Mouse (Mus musculus): Measurements from ENCODE around the gene Gsg1l2. TPM values are rescaled to one million over a fixed set of nuclear protein-coding genes. Genes with fewer than 3 reads are reported as not detected.

Gene Gsg1l2
- not detected in 2 replicates for polyA plus RNA-seq (2015; fragmentation: Nextera tagmentation; extraction: Ambion mirVana)

DNA sequence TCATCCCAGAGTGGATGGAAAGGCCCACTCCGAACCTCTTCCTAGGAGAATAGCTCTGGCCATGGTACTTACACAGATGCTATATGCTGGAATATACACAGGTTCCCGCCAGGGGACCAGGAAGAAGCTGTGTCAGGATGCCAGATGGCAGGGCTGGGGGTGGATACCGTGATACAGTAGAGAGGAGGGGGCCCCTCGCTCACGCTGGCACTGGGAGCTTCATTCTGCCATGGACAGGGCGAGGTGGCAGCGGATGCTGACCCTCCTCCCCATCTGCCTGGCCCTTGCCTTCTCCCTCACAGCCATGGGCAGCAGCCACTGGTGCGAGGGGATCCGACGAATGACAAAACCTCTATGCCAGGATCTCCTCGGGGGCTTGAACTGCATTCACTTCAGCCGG, at the start of gene Gsg1l2:
Gene Gsg1l2 (plus strand): TSS at position 230 of the 400 bp plus-strand sequence.
- Histone ChIP-seq H3K4me1 (no peaks in the 10 kb centered on the region), H3K9ac (no peak within 1 kb of the TSS), H3K36me3 (no peaks in the 10 kb centered on the region), H3K4me3 (no peak within 1 kb of the TSS), H3K27ac (no peak within 1 kb of the TSS), H3K4me2 (no peak within 1 kb of the TSS), H3K27me3 (no peaks in the 10 kb centered on the region), H3K9me3 (no peaks in the 10 kb centered on the region)
- ATAC-seq (ENCODE audit: borderline replicate concordance, extremely low read depth, low FRiP score, low TSS enrichment) = no peak
- 77% methylated on average over 12 of the region's 12 CpGs for WGBS

DNA sequence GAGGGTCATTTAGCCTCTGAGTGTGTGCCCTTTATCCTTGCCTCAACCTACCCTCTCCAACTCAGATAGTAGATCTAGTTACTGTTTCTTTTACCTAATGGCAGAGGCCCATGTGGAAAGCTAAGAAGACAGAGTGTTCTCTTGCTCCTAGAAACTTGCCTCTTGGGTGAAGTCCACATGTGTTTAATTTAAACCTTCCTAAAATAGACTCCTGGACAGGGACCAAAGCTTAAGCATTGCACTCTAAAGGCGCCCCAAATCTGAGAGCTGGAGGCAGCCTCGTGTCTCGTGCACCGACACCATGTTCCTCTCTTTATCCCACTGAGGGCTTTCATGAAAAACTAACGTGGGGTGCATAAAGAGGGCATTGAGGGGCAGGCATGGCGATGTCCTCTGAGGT, 47.3 kb upstream of the Gsg1l2 start:
- 72% methylated on average over 6 of the region's 6 CpGs for WGBS
- Histone ChIP-seq H3K9ac (no peak overlapping the region), H3K9me3 (no peaks in the 10 kb centered on the region), H3K4me1 (no peaks in the 10 kb centered on the region), H3K4me3 (no peak overlapping the region), H3K36me3 (no peaks in the 10 kb centered on the region), H3K27ac (no peak overlapping the region), H3K27me3 (no peaks in the 10 kb centered on the region), H3K4me2 (no peak overlapping the region)
- ATAC-seq (ENCODE audit: borderline replicate concordance, extremely low read depth, low FRiP score, low TSS enrichment) = no peak

DNA sequence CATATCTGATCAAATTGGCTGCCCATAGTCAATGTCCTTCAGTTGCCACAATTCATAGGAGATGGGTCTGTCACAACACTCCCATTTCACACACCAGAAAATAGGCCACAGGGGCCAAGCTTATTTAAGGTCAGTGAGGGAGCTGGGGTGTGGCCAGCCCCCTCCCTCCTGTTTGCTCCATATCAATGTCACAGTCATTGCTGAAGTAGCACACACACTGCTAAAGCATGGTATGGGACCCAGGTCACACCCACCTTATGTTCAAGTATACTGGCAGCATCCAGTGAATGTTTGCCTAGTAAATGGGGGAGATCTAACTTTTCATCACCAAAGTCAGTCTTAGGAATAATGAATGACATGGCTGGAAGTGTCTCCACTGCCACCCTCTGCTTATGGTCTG, 45.7 kb upstream of the Gsg1l2 start:
- Histone ChIP-seq H3K4me1 (no peaks in the 10 kb centered on the region), H3K27ac (no peak overlapping the region), H3K27me3 (no peaks in the 10 kb centered on the region), H3K9me3 (no peaks in the 10 kb centered on the region), H3K9ac (no peak overlapping the region), H3K4me3 (no peak overlapping the region), H3K36me3 (no peaks in the 10 kb centered on the region), H3K4me2 (no peak overlapping the region)
- no peak for ATAC-seq (ENCODE audit: borderline replicate concordance, extremely low read depth, low FRiP score, low TSS enrichment)

DNA sequence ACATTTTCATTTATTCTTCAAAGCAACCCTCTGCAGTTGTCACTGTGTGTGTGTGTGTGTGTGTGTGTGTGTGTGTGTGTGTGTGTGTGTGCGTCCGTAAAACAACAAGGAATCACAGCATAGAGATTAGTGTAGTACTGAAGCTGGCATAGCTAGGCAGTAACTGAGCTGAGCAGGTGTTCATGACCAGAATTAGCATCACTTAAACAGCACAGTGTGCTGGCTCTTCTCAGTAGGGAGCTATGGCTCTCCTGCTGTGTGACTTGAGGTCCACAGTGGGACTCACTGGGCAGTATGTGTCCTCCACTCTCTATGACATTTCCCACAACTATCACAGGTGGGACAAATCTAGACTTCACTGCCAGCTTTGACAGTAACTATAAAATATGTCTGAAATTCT, 43.4 kb upstream of the Gsg1l2 start:
- Histone ChIP-seq H3K27me3 (no peaks in the 10 kb centered on the region), H3K4me3 (no peak overlapping the region), H3K9ac (no peak overlapping the region), H3K9me3 (no peaks in the 10 kb centered on the region), H3K27ac (no peak overlapping the region), H3K36me3 (no peaks in the 10 kb centered on the region), H3K4me1 (no peaks in the 10 kb centered on the region), H3K4me2 (no peak overlapping the region)
- no peak for ATAC-seq (ENCODE audit: borderline replicate concordance, extremely low read depth, low FRiP score, low TSS enrichment)
- 90% methylated on average over 2 of the region's 2 CpGs for WGBS

DNA sequence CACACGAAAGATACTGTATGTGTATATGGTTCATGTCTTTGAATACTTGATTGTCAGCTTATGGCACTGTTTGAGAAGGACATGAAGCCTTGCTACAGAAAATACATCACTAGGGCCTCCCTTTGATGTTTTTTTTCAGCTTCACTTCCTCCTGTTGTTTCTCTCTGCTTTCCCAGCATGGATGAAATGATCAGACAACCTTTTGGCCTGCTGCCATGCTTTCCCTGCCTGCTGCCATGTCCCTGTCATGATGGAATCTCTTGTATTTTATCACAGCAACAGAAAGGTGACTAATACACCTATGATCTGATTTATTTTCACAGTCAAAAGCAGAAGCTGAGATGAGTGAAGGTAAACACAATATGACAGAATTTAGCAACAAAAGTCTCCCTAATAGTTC, 40.7 kb upstream of the Gsg1l2 start:
- ATAC-seq (ENCODE audit: borderline replicate concordance, extremely low read depth, low FRiP score, low TSS enrichment) = no peak
- Histone ChIP-seq H3K4me1 (no peaks in the 10 kb centered on the region; the same call in 1 of the 2 replicates), H3K9me3 (no peaks in the 10 kb centered on the region), H3K36me3 (no peaks in the 10 kb centered on the region), H3K27ac (no peak overlapping the region), H3K27me3 (no peaks in the 10 kb centered on the region), H3K4me3 (no peak overlapping the region), H3K4me2 (no peak overlapping the region), H3K9ac (no peak overlapping the region)
- WGBS = 44% methylated on average over 1 of the region's 1 CpGs

DNA sequence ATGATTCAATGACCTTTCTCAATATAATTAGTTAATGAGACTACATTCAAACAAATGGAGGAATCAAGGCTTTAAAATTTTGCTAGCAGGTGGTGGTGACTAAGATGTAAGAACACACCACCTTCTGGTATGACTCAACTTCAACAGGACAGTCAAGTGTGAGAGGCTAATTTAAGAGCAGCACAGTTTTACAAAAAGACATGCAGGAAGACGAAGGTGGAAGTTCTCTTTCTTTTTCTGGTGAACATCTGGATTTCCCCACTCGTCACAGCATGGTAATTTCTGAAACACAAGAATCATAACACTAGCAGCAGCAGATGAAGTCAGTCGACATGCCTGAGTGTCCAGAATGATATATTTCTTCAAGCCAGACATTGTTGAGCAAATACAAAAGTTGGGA, 39.8 kb upstream of the Gsg1l2 start:
- ATAC-seq (ENCODE audit: borderline replicate concordance, extremely low read depth, low FRiP score, low TSS enrichment) = no peak
- no peak overlapping the region for H3K27ac ChIP-seq
- WGBS = 57% methylated on average over 3 of the region's 3 CpGs
- H3K27me3 ChIP-seq = no peaks in the 10 kb centered on the region
- H3K36me3 ChIP-seq = no peaks in the 10 kb centered on the region
- no peak overlapping the region for H3K4me3 ChIP-seq
- H3K9me3 ChIP-seq = no peaks in the 10 kb centered on the region
- H3K9ac ChIP-seq = no peak overlapping the region
- H3K4me2 ChIP-seq = no peak overlapping the region
- peaks cover 4% of the 10 kb centered on the region; the same call in 1 of the 2 replicates for H3K4me1 ChIP-seq

DNA sequence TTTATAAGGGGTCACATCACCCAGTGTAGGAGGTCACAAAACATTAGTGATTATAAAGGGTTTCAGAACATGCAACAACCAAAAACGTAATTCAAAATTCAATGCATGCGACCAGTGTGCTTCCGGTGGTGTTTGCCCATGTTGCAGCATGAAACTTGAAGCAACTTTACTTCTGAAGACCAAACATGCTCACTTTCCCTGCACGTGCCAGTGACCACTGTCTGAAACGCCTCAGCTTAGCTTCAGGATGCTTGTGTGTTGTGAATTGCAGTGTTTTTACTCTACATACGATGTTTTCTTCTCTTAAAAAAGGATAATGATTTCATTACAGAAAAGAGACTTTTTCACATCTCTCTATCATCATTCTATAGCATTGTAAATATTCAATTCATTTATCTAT, 36.1 kb upstream of the Gsg1l2 start:
- 73% methylated on average over 6 of the region's 6 CpGs for WGBS
- H3K9me3 ChIP-seq = no peaks in the 10 kb centered on the region
- no peak overlapping the region for H3K4me3 ChIP-seq
- ATAC-seq (ENCODE audit: borderline replicate concordance, extremely low read depth, low FRiP score, low TSS enrichment) = no peak
- no peak overlapping the region for H3K27ac ChIP-seq
- no peaks in the 10 kb centered on the region for H3K27me3 ChIP-seq
- H3K9ac ChIP-seq = no peak overlapping the region
- no peak overlapping the region for H3K4me2 ChIP-seq
- H3K36me3 ChIP-seq = no peaks in the 10 kb centered on the region
- H3K4me1 ChIP-seq = peaks cover 4% of the 10 kb centered on the region; the same call in 1 of the 2 replicates

DNA sequence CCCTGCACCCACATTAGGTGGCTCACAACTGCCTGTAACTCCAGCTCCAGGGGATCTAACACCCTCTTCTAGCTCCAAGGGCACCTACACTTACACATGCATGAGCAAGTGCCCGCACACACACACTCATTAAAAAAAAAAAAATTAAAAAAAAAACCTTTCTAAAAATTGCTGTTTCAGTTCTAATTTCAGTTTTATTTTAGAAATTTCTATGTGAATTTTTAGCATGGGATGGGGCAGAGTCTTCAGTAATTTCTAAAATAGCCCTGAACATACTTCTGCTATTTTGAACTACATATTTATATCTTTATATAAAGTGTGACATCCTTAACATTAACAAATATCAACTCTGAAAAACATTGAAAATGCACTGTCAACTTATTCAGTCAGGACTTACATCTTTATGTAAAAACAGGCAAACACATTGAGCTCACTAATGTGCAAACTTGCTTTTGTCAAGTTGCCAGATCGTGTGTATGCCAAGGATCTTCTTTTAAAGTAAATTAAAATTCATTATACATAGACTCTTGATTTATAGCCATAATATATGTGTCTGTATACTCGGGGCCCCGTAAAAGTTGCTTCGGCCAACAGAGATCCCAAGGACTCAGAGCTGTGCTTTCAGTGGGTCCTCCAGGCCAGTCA, 35.4 kb upstream of the Gsg1l2 start:
- Histone ChIP-seq H3K4me3 (no peak overlapping the region), H3K27ac (no peak overlapping the region), H3K36me3 (no peaks in the 10 kb centered on the region), H3K9ac (no peak overlapping the region), H3K27me3 (no peaks in the 10 kb centered on the region), H3K9me3 (no peaks in the 10 kb centered on the region), H3K4me2 (no peak overlapping the region), H3K4me1 (peaks cover 4% of the 10 kb centered on the region; the same call in 1 of the 2 replicates)
- ATAC-seq (ENCODE audit: borderline replicate concordance, extremely low read depth, low FRiP score, low TSS enrichment) = no peak
- 66% methylated on average over 5 of the region's 5 CpGs for WGBS

DNA sequence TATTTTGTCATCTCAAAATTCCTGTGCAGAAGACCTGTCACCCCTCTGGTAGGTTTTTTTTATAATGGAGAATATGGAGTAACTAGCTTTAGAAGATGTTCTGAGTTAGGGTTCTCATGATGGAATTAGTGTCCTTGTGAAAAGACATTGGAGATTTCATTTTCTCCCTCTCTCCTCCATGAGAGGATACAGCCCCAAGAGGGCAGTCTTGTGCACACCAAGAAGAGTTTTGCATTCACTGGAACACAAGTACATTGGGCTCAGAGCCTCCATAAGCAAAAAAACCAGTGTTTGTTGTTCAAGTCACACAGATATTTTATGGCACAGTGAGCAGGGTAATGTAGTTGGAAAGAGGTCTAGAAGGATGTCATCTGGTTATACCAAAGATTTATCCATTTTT, 32.8 kb upstream of the Gsg1l2 start:
- Histone ChIP-seq H3K4me2 (no peak overlapping the region), H3K27me3 (no peaks in the 10 kb centered on the region), H3K4me1 (peaks cover 4% of the 10 kb centered on the region; the same call in 1 of the 2 replicates), H3K27ac (no peak overlapping the region), H3K4me3 (no peak overlapping the region), H3K9me3 (no peaks in the 10 kb centered on the region), H3K9ac (no peak overlapping the region), H3K36me3 (no peaks in the 10 kb centered on the region)
- no peak for ATAC-seq (ENCODE audit: borderline replicate concordance, extremely low read depth, low FRiP score, low TSS enrichment)

DNA sequence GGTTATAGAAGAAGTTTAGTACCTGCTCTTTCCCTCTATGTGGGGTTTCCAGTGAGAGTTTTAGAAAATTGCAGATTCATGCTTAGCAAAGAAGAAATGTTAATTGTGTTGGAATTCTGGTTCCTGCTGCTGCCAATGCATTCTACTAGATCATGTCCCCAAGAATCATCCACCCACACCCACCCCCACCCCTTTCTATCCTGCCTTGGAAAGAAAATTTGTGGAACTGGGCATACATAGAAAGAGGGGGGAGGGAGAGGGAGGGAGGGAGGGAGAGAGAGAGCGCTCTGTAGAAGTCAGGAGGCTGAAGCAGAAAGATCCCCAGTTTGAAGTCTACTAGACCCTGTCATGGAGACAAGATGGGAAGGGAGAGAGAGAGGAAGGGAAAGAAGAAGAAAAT, 18.1 kb upstream of the Gsg1l2 start:
- Histone ChIP-seq H3K4me3 (no peak overlapping the region), H3K27ac (no peak overlapping the region), H3K27me3 (no peaks in the 10 kb centered on the region), H3K4me1 (no peaks in the 10 kb centered on the region), H3K9ac (no peak overlapping the region), H3K36me3 (no peaks in the 10 kb centered on the region), H3K9me3 (no peaks in the 10 kb centered on the region), H3K4me2 (no peak overlapping the region)
- WGBS = 95% methylated on average over 1 of the region's 1 CpGs
- ATAC-seq (ENCODE audit: borderline replicate concordance, extremely low read depth, low FRiP score, low TSS enrichment) = no peak

DNA sequence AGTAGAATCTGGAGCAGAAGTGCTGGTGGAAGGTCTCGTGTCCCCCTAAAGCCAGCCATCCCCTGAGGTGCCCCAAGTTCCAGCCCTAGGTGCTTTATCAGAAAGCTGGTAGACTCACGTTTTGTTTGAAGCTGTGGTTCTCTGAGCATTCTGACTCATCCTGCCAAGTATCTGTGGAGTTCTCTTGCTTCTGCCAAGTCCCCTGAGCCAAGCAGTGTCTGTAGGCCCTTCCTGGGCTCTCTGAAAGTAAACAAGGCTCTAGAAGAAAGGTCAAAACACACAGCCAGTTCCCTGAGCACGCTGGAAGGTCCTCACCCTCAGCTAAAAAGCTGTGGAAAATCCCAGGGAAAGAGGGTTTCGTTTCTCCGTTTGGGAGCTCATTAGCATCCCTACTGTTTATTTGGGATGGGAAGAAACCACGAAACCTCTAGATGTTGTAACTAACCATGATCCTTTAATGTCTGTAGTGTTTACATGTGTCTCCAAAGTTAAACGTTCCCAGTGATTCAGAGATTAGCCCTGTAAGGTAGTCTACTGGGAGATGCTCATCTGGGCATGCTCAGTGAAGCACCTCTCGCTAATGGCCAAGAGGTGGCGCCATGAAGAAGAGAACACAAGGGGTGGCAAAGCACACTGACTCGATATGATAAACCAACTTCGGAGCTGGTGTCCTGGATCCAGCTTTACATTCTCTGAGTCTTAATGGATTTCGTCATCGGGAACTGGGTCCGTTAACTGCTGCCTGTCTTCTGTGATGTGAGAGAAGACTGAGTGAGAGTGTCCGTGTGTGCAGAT, 16.8 kb upstream of the Gsg1l2 start:
- no peak for ATAC-seq (ENCODE audit: borderline replicate concordance, extremely low read depth, low FRiP score, low TSS enrichment)
- 57% methylated on average over 15 of the region's 15 CpGs for WGBS

DNA sequence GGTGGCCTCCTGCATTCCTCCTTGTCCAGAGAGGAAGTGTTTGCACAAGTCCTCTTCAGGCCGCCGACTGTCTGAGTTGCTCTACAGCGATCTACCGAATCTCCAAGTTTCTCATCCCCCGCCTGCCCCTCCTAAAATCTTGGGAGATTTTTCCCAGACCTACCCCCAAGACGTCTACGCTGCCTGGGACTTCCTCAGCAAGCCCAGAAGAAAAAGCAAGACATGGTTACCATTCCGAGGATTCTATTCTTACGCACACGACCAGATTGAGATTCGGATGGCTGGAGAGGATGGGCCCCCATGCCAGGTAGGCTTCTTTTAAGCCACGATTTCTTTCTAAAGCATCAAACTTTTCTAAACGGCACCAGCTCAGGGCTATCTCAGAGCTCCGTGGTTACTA, 3.4 kb upstream of the Gsg1l2 start, which contains the start of gene Glp2r:
Gene Glp2r (minus strand): TSS at position 101 of the 400 bp plus-strand sequence.
- Histone ChIP-seq H3K27ac (no peak within 1 kb of the TSS), H3K4me2 (no peak within 1 kb of the TSS), H3K9me3 (no peaks in the 10 kb centered on the region), H3K4me3 (no peak within 1 kb of the TSS), H3K4me1 (no peaks in the 10 kb centered on the region), H3K27me3 (no peaks in the 10 kb centered on the region), H3K9ac (no peak within 1 kb of the TSS), H3K36me3 (no peaks in the 10 kb centered on the region)
- no peak for ATAC-seq (ENCODE audit: borderline replicate concordance, extremely low read depth, low FRiP score, low TSS enrichment)
- WGBS = 59% methylated on average over 14 of the region's 14 CpGs

More for the DNA sequence above, 16.8 kb upstream of the Gsg1l2 start:
- H3K9ac ChIP-seq = no peak overlapping the region
- H3K4me1 ChIP-seq = no peaks in the 10 kb centered on the region
- no peaks in the 10 kb centered on the region for H3K36me3 ChIP-seq
- H3K4me2 ChIP-seq = no peak overlapping the region
- H3K27me3 ChIP-seq = no peaks in the 10 kb centered on the region
- H3K4me3 ChIP-seq = no peak overlapping the region
- H3K27ac ChIP-seq = no peak overlapping the region
- H3K9me3 ChIP-seq = no peaks in the 10 kb centered on the region

All from lung, embryonic 15.5 days (tissue).